Mouse (Mus musculus) adrenal gland, postnatal 14 days (tissue): ENCODE measurements around the gene AC153137.1. TPM values are rescaled to one million over a fixed set of nuclear protein-coding genes. Genes with fewer than 3 reads are reported as not detected.
"Not testable (repeated sequence)": the region's sequence is repeated elsewhere in the genome, so short reads cannot be mapped to it uniquely, and the experiment has no call there.

Source experiments
- DNase-seq: peaks from one replicate; pipeline ENCODE4 v3.0.0; 2021; ENCODE audit warnings: mixed read lengths
- long read RNA-seq, 2 experiments: library from polyadenylated mRNA; stranded (forward); transcript quantifications; one replicate each; pipeline ENCODE4 v2.0.0; 2021
- total RNA-seq: library from RNA; stranded (reverse); gene quantifications from 2 replicates; pipeline ENCODE4 v1.2.3, GENCODE M21; 2021

AC153137.1 gene
- total RNA-seq = not detected in 2 replicates
- long read RNA-seq, experiment 1 = 0 reads
- long read RNA-seq, experiment 2 = 0 reads

GRCm38 (mm10) chr1:30977868-30978267, at the start of gene AC153137.1:
Gene AC153137.1, minus strand, starts transcription at chr1:30977968.
- not testable (repeated sequence) for DNase-seq

GRCm38 (mm10) chr1:31023173-31023572, 45.4 kb upstream of the AC153137.1 start:
- no peak for DNase-seq

DNA sequence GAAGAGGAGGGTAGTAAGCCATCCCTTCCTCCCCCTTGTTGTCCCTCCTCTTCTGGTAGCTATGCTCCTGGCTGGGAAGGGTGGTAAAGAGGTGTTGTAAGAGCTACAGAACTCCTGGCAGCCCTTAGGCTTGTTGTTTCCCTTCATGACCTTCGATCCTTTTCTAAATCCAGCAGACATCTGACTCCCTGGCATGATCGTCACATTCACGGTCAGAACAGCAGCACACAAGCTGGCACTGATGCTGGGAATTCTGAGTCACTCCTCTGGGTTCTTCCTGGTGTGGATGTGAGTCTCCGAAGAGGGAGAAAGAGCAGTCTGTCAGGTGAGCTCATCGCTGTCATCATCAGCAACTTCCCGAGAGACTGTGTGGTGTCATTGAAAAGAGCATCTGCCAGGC, 41.5 kb upstream of the AC153137.1 start:
- DNase-seq = peak; percentile 87

DNA sequence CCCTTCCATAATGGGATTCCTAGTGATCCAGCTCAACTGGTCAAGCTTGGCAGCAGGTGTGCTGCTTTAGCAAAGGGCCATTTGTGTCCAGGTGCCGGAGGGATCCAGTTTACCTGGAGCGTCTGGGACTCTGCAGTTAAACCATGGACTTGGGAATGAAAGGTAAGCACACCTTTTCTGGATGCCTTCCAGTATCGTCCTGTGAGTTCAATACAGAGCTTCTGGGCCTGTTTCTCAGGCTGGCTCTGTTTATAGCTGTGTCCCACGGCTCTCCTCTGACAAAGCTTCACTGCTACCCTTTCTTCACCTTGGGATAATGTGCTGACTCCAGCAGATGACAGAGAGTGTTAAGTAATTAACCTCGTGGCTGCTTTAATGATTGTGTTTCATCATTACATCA, 39.6 kb upstream of the AC153137.1 start:
- DNase-seq = no peak

DNA sequence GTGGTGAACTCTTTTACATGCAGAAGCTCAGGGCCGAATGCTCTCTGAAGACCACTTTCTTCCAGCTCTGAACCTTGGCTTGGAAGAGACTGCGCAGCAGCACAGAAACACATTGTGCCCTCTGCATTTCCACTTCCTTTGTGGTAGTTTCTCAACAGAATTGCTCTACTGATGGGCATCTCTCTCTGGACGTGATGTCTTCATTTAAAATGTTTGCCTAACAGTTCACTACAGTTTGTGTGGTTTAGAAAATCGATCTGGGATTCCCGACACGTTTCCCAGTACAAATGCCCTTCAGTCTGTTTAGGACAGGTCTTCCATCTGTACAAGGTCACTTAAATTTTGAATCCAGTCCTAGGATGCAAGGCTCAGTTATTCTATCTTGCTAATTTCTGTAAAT, 38.3 kb upstream of the AC153137.1 start:
- DNase-seq = no peak

GRCm38 (mm10) chr1:31015261-31015660, 37.5 kb upstream of the AC153137.1 start:
- no peak for DNase-seq

DNA sequence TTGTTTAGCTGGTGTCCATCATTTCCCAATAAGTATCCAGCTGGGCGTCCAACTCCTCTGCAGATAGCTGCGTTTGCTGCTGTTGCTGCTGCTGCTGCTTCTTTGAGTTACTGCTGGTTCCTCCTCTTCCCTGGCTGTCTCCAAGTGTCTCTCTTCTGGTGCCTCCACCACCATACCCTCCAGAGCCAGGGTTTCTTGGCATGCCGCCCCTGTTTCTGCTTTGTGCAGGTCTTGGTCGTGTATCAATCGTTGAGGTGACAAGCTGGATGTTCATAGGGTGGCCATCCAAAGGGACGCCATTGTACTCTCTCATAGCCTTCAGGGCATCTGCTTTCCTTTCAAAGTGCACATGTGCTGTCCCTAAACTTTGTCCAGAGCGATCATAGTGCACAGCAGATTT, 529 bp downstream of the AC153137.1 start:
- not testable (repeated sequence) for DNase-seq

GRCm38 (mm10) chr1:30951795-30952194, 26.0 kb downstream of the AC153137.1 start:
- DNase-seq = no peak

DNA sequence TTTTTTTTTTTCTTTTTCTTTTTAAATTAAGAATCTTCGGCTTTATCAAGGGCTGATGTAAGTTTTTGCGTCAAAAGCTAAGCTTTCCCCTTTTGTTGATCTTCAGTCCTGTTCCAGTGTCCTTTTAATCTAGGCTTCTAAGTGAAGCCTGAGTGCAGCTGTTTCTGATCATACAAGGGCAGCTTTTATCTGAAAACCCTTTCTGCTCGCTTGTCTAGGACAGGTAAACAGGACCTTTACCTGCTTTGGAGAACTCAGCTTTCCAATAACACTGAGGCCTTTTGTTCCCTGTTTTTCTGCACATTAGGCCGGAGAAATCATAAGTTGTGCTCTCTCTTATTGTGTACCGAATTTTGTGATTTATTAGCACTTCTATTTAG, 27.3 kb downstream of the AC153137.1 start:
- DNase-seq = no peak

GRCm38 (mm10) chr1:30949710-30950455, 27.9 kb downstream of the AC153137.1 start:
- DNase-seq = peak; percentile 98

DNA sequence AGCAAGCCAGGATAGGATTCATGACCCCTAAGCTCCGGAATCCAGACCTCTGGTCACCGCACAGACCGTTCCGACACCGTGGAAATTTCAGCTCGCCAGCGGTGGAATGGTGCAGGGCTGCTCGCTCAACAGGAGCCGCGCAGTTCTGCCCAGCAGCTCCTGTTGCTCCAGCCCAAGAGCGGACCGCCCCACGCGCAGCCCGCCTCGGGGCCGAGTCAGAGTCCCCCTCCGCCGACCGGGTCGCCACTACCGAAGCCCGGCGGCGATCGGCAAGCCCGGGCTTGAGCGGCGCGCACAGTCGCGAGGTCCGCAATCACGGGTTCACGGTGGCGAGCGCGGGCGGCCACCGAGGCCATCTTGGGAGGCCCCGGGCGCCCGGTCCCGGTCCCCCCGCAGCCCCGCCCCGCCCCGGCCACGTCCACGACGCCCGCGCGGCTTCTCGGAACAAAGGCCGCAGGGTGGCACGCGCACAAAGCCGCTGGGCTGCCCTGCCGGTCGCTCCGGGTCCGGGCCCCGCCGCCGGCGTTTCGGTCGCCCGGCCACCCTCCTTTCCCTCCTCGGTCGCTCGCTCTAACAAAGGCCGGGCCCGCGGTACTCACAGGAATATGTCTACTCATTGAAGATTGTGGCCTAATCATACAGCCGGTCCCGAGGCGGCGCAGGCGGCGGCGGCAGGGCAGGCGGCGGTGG, 28.7 kb downstream of the AC153137.1 start:
- DNase-seq = peak; percentile 77

DNA sequence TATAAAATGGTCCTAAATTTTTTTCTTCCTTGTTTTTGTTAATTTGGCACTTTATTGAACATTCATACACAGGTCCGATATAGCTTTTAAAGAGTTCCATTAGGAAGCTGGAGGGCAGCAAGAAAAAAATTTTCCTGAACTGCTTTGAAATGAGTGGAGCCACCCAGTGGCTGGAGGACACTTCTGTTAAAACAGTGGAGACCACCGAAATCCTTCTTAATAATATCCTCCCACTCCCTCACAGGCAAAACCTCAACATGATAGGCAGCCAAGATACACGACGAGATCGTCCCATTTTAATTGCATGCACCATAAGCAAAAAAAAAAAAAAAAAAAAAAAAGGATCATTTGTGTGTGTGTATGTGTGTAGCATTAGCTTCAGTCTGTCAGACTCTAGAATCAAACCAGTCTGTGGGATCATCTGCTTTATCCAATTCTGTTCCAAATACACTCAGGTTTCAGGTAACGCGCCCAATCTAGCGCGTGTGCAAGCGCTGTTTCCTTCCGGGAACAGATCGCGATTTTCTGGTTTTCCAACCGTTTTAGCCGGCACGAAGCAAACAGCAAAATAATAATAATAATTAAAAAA, 29.3 kb downstream of the AC153137.1 start:
- peak; percentile 68 for DNase-seq

DNA sequence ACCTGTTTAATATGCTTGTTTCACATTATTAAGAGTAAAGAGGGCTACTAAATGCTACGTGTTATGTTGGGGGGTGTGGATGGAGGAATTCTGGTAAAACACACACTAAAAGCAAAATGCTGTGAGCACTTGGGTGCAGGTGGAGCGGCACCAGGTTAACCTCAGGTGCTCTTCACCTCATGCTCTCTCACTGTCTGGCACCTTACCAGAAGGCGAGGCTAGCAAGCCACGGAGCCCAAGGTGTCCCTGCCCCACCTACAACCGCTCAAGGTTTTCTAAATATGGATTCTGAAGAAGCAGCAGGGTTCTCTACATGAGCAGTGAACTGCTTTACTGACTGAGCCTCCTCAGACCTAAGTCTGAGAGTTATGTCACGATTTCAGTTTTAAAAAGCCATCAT, 32.6 kb downstream of the AC153137.1 start:
- DNase-seq = no peak

DNA sequence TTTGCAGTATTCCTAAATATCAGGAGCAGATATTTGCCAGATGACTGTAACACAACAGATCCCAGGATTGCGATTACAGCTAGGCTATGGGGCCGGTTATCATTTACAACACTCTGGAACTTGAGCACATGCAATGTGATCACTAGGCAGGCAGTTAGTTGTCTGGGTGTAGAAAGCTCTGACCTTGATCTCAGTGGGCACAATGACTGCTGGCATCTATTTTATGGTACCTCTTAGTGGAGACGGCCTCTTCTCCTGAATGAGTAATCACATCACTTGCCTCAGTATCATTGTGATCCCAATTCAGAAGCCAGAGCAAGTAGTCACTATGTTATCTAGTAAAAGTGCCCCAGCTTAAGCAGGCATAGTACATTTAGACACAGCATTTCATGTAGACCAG, 37.2 kb downstream of the AC153137.1 start:
- no peak for DNase-seq

GRCm38 (mm10) chr1:30938392-30938791, 39.4 kb downstream of the AC153137.1 start:
- DNase-seq = no peak

DNA sequence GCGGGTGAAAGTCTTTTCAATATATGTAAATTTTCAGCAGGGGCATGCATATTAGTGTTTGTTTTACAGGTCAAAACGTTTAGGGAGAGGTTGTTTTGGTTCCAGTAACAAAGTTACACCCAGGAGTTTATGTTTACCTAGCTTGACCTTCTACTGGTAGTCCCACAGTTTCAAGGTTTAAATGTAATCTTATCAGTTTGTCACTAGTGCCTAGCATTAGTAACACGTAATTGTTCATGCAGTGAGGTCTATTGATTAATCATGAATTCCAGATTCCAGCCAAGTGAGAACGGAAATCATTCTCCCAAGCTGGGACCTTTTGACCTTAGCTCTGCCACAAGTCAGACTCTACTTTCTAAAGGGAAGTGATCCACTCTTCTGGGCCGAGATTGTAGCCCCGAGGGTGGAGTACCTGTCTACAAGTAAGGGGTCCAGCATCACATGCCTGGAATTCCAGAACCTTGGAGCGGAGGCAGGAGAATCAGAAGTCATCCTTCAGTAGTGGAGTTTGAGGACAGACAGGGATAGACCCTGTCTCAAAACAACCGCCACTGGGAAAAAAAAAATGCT, 40.3 kb downstream of the AC153137.1 start:
- no peak for DNase-seq

- DNase-seq = no peak
Observed at GRCm38 (mm10) chr1:30936488-30936887, 41.3 kb downstream of the AC153137.1 start.

DNA sequence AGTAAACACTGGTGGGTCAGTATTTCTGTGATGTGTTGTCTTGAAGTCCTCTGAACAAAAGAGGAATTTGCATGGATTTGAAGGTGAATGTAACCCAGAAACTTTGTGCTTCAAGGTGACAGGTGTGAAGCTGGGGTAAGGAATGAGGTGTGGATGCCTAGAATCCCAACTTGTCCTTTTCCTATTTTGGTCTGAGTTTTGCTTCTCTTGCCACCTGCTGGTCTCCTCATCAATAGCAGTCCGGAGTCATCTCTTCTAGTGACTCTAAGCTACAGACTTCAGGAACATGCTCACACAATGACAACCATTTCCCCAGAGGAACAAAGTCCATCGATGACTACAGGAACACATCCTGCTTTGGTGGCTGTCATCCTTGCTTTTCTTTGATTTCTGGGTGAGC, 46.9 kb downstream of the AC153137.1 start:
- DNase-seq = peak; percentile 17

DNA sequence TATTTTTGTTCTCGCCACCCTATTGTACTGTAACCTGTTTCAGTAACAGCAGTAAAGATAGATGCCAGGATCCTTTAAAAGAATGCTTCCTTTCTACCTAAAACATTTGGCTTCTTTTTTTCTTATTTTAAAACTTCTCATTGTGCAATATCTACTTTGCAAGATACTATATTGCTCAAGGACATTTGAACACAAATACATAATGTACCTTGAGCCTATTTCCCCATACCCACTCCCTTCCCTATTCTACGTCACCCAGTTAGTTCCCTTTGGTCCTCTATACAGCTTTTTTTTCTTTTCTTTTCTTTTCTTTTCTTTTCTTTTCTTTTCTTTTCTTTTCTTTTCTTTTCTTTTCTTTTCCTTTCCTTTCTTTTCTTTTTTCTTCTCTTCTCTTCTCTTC, 47.6 kb downstream of the AC153137.1 start:
- DNase-seq = no peak
